Mouse (Mus musculus): ENCODE measurements around the gene Git1. TPM values are rescaled to one million over a fixed set of nuclear protein-coding genes. Genes with fewer than 3 reads are reported as not detected.
A peak's percentile ranks its signal among the peaks of the same experiment; 100 is the strongest.

Git1 gene
- polyA plus RNA-seq (2011; ENCODE audit: insufficient read depth, insufficient read length, low replicate concordance, missing spikeins) = 10.2 and 16.1 TPM in 2 replicates

DNA sequence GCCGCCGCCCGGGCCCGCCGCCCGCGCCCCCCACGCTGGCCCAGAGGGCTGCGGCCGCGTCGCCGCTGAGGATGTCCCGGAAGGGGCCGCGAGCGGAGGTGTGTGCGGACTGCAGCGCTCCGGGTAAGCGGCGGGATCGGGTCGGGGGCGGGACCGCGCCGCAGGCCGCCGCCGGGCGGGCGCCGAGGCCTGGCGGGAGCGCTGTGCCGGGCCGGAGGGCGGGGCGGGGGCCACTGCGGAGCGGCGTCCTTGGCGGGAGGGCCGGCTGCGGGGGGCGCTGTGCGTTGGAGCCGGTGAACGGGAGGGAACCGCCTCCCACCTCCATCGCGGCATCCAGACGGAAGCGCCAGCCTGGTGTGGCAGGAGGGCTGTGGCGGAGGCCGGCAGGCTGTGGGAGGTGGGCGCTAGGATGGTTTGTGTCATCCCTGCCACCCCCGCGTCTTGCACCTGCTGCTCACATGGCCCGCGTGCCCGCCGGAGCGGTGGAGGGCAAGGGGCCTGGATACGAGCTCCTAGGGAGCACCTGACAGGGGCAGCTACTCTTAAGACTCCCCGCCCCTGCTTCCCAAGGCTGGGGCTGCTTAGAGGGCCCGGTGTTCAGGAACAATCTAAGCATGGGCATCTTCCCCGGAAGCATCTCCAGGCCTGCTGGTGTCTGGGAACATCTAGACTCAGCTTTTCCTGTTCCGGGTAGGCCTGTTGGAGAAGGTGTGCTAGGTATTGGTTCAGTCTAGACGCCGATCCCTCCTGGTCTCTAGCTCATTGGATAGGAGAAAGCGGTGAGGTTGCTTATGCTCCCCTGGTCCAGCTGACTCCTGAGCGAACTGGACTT, at the start of gene Git1:
Gene Git1 (plus strand): TSS at position 51 of the 832 bp plus-strand sequence.
- H3K4me1 ChIP-seq (ENCODE audit: control insufficient read depth, insufficient read depth, low read length) = peaks cover 5% of the 10 kb centered on the region; the same call in 1 of the 2 replicates
- WGBS = 2% methylated on average over 73 of the region's 74 CpGs
- TF ChIP-seq POLR2A (IDR thresholded peaks at IDR 0.05; ENCODE audit: borderline replicate concordance, control insufficient read depth, low read depth, low read length) (peak; percentile 42; the same call in 1 of the 2 replicates), CTCF (IDR thresholded peaks at IDR 0.05; ENCODE audit: control insufficient read depth, insufficient read depth, low read length) (no peak)

DNA sequence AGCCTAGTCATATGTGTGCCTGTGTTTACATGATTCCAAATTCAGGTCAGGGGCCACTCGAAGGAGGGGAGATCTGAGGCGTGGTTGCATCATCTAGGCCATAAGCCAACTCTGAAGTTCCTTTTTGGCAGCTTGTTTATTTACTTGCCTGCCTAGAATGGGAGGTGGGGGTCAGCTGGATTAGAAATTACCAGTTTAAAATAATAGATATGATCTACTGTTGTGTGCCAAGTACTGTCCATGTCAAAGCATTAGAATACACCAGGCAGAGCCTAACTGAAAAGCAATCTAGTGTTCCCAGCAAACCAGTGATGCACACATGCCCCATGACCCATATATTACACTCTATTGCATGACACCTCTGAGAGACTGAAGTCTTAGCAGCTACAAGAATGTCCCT, 48.4 kb upstream of the Git1 start:
- Histone ChIP-seq H3K4me3 (replicated peaks; ENCODE audit: control insufficient read depth, low read depth, low read length) (no peak overlapping the region), H3K4me1 (ENCODE audit: control insufficient read depth, insufficient read depth, low read length) (peaks cover 3% of the 10 kb centered on the region), H3K27ac (ENCODE audit: control insufficient read depth, insufficient read depth, low read depth, low read length, poor library complexity) (no peak overlapping the region)
- 14% methylated on average over 2 of the region's 2 CpGs for WGBS
- TF ChIP-seq POLR2A (IDR thresholded peaks at IDR 0.05; ENCODE audit: borderline replicate concordance, control insufficient read depth, low read depth, low read length) = no peak
- no peak for TF ChIP-seq CTCF (IDR thresholded peaks at IDR 0.05; ENCODE audit: control insufficient read depth, insufficient read depth, low read length)

More for the DNA sequence above, at the start of gene Git1:
- peak within 1 kb of the TSS; percentile 65 for H3K27ac ChIP-seq (ENCODE audit: control insufficient read depth, insufficient read depth, low read depth, low read length, poor library complexity)
- H3K4me3 ChIP-seq (replicated peaks; ENCODE audit: control insufficient read depth, low read depth, low read length) = peak within 1 kb of the TSS; percentile 84

DNA sequence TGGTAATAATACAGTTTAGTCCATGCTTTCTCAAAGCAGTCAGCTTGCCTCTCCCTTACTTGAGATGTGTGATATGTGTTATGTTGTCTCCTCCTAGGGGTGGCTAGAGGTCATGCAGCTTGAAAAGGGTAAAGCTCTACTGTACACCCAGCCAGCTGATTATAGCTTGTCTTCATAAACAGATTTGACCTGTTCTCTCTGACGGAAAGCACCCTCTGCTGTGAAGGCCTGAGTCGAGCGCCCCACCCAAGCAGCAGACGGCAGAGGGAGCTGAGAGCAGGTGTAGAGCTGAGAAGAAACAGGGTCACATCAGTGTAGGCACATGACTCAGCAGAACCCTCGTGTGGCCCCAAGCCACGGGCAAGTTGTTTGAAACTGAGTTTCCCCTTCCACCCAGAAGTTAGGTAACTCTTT, 46.7 kb upstream of the Git1 start:
- WGBS = 7% methylated on average over 6 of the region's 6 CpGs
- H3K27ac ChIP-seq (ENCODE audit: control insufficient read depth, insufficient read depth, low read depth, low read length, poor library complexity) = peak overlapping the region; percentile 9; the same call in 1 of the 2 replicates

DNA sequence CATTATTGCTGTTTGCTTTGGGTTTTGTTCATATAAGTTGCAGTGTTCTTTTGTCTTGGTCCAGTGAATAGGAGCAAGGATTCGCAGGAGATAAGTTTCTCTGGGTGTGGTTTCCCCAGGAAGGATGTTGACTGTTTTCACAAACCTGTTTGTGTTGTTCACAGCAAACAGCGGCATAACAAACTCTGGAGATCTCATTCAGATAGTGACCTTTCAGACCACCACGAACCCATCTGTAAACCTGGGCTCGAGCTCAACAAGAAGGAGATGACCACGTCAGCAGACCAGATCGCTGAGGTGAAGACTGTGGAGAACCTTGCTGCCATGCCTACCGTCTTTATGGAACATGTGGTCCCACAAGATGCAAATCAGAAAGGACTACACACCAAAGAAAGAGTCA, 44.1 kb upstream of the Git1 start:
- no peak overlapping the region for H3K27ac ChIP-seq (ENCODE audit: control insufficient read depth, insufficient read depth, low read depth, low read length, poor library complexity)
- 87% methylated on average over 7 of the region's 7 CpGs for WGBS

More for the DNA sequence above, 46.7 kb upstream of the Git1 start:
- Histone ChIP-seq H3K4me3 (replicated peaks; ENCODE audit: control insufficient read depth, low read depth, low read length) (no peak overlapping the region), H3K4me1 (ENCODE audit: control insufficient read depth, insufficient read depth, low read length) (peaks cover 3% of the 10 kb centered on the region)
- TF ChIP-seq POLR2A (IDR thresholded peaks at IDR 0.05; ENCODE audit: borderline replicate concordance, control insufficient read depth, low read depth, low read length) (no peak), CTCF (IDR thresholded peaks at IDR 0.05; ENCODE audit: control insufficient read depth, insufficient read depth, low read length) (peak; percentile 23; the same call in 1 of the 2 replicates)

DNA sequence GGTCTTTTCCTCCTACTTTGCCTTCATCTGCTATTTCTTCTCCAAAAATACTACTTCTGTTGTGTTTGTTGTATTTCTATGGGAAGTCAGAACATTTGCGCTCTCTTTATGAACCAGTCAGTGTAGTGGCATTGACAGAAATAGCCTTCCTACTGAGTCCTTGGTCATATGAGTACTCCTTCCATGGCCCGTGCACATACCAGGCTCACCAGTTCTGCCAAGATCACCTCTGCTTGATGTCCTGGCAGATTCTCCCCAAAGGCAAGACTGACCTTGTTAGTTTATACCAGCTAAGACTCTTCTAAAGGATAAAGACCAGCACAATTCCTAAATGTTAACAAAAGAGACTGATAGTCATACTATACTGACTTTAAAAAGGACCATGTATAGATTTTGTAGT, 41.7 kb upstream of the Git1 start:
- TF ChIP-seq POLR2A (IDR thresholded peaks at IDR 0.05; ENCODE audit: borderline replicate concordance, control insufficient read depth, low read depth, low read length) (no peak), CTCF (IDR thresholded peaks at IDR 0.05; ENCODE audit: control insufficient read depth, insufficient read depth, low read length) (no peak)
- Histone ChIP-seq H3K4me1 (ENCODE audit: control insufficient read depth, insufficient read depth, low read length) (no peaks in the 10 kb centered on the region), H3K27ac (ENCODE audit: control insufficient read depth, insufficient read depth, low read depth, low read length, poor library complexity) (no peak overlapping the region), H3K4me3 (replicated peaks; ENCODE audit: control insufficient read depth, low read depth, low read length) (no peak overlapping the region)
- WGBS = 87% methylated on average over 2 of the region's 2 CpGs

More for the DNA sequence above, 44.1 kb upstream of the Git1 start:
- H3K4me1 ChIP-seq (ENCODE audit: control insufficient read depth, insufficient read depth, low read length) = peaks cover 3% of the 10 kb centered on the region; the same call in 1 of the 2 replicates
- no peak overlapping the region for H3K4me3 ChIP-seq (replicated peaks; ENCODE audit: control insufficient read depth, low read depth, low read length)
- no peak for TF ChIP-seq CTCF (IDR thresholded peaks at IDR 0.05; ENCODE audit: control insufficient read depth, insufficient read depth, low read length)
- TF ChIP-seq POLR2A (IDR thresholded peaks at IDR 0.05; ENCODE audit: borderline replicate concordance, control insufficient read depth, low read depth, low read length) = no peak

DNA sequence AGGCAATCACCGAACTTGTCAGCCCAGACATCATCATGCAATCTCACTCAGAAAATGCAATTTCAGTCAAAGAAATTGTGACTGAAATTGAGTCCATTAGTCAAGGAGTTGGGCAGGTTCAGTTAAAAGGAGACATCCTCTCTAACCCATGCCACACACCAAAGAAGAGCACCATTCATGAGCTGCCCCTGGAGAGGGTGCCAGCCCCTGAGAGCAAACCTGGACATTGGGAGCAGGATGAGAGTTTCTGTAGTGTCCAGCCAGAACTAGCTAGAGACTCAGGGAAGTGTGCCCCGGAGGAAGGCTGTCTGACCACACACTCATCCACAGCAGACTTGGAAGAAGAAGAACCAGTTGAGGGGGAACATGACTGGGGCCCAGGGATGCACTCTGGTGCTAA, 40.0 kb upstream of the Git1 start:
- Histone ChIP-seq H3K4me3 (replicated peaks; ENCODE audit: control insufficient read depth, low read depth, low read length) (no peak overlapping the region), H3K27ac (ENCODE audit: control insufficient read depth, insufficient read depth, low read depth, low read length, poor library complexity) (no peak overlapping the region), H3K4me1 (ENCODE audit: control insufficient read depth, insufficient read depth, low read length) (no peaks in the 10 kb centered on the region)
- 91% methylated on average over 2 of the region's 2 CpGs for WGBS
- TF ChIP-seq CTCF (IDR thresholded peaks at IDR 0.05; ENCODE audit: control insufficient read depth, insufficient read depth, low read length) (no peak), POLR2A (IDR thresholded peaks at IDR 0.05; ENCODE audit: borderline replicate concordance, control insufficient read depth, low read depth, low read length) (no peak)

DNA sequence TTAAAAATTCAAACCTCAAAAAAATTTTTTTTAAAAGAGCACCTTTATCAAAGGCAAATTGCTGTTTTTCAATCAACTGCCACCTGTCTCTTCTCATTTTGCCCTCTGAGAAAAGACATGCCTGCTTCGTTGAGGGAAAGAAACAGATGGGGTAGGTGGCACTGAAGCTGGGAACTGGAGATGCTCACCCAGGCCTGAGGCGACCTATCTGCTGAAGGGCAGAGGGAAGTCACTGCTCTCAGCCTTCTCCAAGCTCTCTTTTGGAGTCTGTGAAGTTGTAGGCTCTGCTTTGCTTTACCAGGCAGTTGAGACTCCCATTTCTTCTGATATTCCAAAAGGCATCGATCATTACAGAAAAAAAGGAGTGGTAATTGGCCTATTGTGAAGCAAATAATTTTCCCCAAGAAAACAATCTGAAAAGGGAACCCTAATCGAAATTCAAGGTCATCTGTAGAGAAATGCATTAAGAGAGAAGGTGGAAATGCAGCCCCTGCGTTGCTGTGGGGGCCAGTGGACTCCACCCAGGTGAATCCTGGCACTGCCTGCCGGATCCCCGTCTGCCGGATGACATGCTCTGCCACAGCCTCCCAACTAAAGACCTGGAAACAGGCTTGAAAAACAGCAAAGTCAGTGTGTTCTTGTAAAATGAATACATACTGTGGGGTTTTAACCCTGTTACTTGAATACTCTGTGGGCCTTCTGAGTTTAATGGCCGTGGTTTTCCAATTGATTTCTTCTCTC, 37.4 kb upstream of the Git1 start:
- WGBS = 87% methylated on average over 9 of the region's 9 CpGs

DNA sequence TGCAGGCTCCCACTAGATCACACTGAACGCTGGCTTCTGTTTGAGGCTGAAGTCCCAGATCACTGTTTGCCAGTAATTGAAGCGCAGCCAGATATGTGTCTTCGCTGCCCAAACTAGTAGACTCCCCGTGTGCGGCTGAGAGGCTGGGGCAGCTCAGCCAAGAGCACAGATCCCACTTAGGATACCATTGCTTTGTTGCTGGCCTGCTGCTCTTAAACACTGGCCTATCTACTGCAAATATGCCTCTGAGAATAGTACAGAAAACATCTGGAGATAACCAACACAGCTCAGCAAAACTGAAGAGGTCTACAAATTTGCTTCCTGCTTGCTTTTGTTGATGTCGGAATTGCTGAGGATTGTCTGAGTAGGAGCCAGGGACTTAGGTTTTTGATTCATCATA, 36.5 kb upstream of the Git1 start:
- no peak overlapping the region for H3K27ac ChIP-seq (ENCODE audit: control insufficient read depth, insufficient read depth, low read depth, low read length, poor library complexity)
- no peak for TF ChIP-seq POLR2A (IDR thresholded peaks at IDR 0.05; ENCODE audit: borderline replicate concordance, control insufficient read depth, low read depth, low read length)
- no peak for TF ChIP-seq CTCF (IDR thresholded peaks at IDR 0.05; ENCODE audit: control insufficient read depth, insufficient read depth, low read length)
- no peak overlapping the region for H3K4me3 ChIP-seq (replicated peaks; ENCODE audit: control insufficient read depth, low read depth, low read length)
- 40% methylated on average over 6 of the region's 6 CpGs for WGBS
- no peaks in the 10 kb centered on the region for H3K4me1 ChIP-seq (ENCODE audit: control insufficient read depth, insufficient read depth, low read length)

More for the DNA sequence above, 37.4 kb upstream of the Git1 start:
- H3K27ac ChIP-seq (ENCODE audit: control insufficient read depth, insufficient read depth, low read depth, low read length, poor library complexity) = no peak overlapping the region
- H3K4me3 ChIP-seq (replicated peaks; ENCODE audit: control insufficient read depth, low read depth, low read length) = no peak overlapping the region
- TF ChIP-seq POLR2A (IDR thresholded peaks at IDR 0.05; ENCODE audit: borderline replicate concordance, control insufficient read depth, low read depth, low read length) (no peak), CTCF (IDR thresholded peaks at IDR 0.05; ENCODE audit: control insufficient read depth, insufficient read depth, low read length) (no peak)
- no peaks in the 10 kb centered on the region for H3K4me1 ChIP-seq (ENCODE audit: control insufficient read depth, insufficient read depth, low read length)

All from bone marrow, adult 2 months (tissue).